Mouse (Mus musculus) ovary, adult 18-20 months (tissue): ENCODE data around the gene Cdc42ep3.

Source experiments
- DNase-seq: peaks from one replicate; pipeline ENCODE4 v3.0.0; 2022; ENCODE audit warnings: low spot score, mixed read lengths

The Cdc42ep3 gene

GRCm38 (mm10) chr17:79354444-79355270 lies at the start of gene Cdc42ep3:
Cdc42ep3 (minus strand) TSS chr17:79355091.
- peak; percentile 54 for DNase-seq

GRCm38 (mm10) chr17:79400356-79400755 lies 45.5 kb upstream of the Cdc42ep3 start:
- no peak for DNase-seq

- DNase-seq = no peak
Observed at GRCm38 (mm10) chr17:79398416-79398815, 43.5 kb upstream of the Cdc42ep3 start.

GRCm38 (mm10) chr17:79394799-79395198 lies 39.9 kb upstream of the Cdc42ep3 start:
- no peak for DNase-seq

GRCm38 (mm10) chr17:79393886-79394285 lies 39.0 kb upstream of the Cdc42ep3 start:
- no peak for DNase-seq

GRCm38 (mm10) chr17:79387465-79388066 lies 32.7 kb upstream of the Cdc42ep3 start:
- DNase-seq = no peak

- DNase-seq = no peak
Observed at GRCm38 (mm10) chr17:79381485-79381884, 26.6 kb upstream of the Cdc42ep3 start.

GRCm38 (mm10) chr17:79379191-79379590 lies 24.3 kb upstream of the Cdc42ep3 start:
- no peak for DNase-seq

GRCm38 (mm10) chr17:79376434-79377210 lies 21.7 kb upstream of the Cdc42ep3 start:
- no peak for DNase-seq

- no peak for DNase-seq
Observed at GRCm38 (mm10) chr17:79372973-79373372, 18.1 kb upstream of the Cdc42ep3 start.

GRCm38 (mm10) chr17:79364749-79365450 lies 10.0 kb upstream of the Cdc42ep3 start:
- no peak for DNase-seq

GRCm38 (mm10) chr17:79356071-79356601 lies 1.2 kb upstream of the Cdc42ep3 start:
- DNase-seq = no peak

GRCm38 (mm10) chr17:79355271-79355991 lies 540 bp upstream of the Cdc42ep3 start:
- peak; percentile 43 for DNase-seq

GRCm38 (mm10) chr17:79354174-79354443 lies 782 bp downstream of the Cdc42ep3 start:
- DNase-seq = no peak

GRCm38 (mm10) chr17:79353446-79354173 lies 1.3 kb downstream of the Cdc42ep3 start:
- DNase-seq = no peak

GRCm38 (mm10) chr17:79350751-79351191 lies 4.1 kb downstream of the Cdc42ep3 start:
- no peak for DNase-seq

- no peak for DNase-seq
Observed at GRCm38 (mm10) chr17:79349371-79349770, 5.5 kb downstream of the Cdc42ep3 start.

- no peak for DNase-seq
Observed at GRCm38 (mm10) chr17:79347920-79348589, 6.8 kb downstream of the Cdc42ep3 start.

- no peak for DNase-seq
Observed at GRCm38 (mm10) chr17:79347291-79347690, 7.6 kb downstream of the Cdc42ep3 start.
